Mouse (Mus musculus): ENCODE measurements at regions not wholly inside any gene's neighbourhood (a gene's known extent, or its start where the extent isn't known, plus 50 kb on each side); places are given as distances from the start of the nearest gene placed in this dataset.

GRCm38 (mm10) chr7:113059211-113059966 is 105.6 kb downstream of the Rassf10 start:
- Histone ChIP-seq H3K4me3 (ENCODE audit: insufficient read depth, low read length) (no peak overlapping the region), H3K4me1 (ENCODE audit: control insufficient read depth, insufficient read depth, low read length) (no peaks in the 10 kb centered on the region), H3K27ac (ENCODE audit: insufficient read depth, low read length) (no peak overlapping the region)
- TF ChIP-seq CTCF (IDR thresholded peaks at IDR 0.05; ENCODE audit: extremely low read depth, insufficient read depth, low read length) (no peak), POLR2A (IDR thresholded peaks at IDR 0.05; ENCODE audit: extremely low read depth, insufficient read depth, low read length) (no peak)

DNA sequence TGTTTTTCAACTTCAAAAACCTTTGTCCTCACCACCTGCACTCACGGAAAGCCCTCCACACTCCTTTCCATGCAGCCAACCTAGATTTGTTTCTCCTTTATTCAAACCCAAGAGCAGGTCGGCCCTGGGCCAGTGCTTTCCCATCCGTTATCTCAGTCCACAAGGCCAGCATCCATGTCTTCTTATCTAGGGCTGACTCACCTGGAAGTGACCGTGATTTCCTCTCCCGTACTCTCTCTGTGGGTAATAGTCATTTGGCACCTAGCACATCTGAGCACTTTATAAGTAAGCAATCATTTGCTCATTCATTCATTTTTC is 106.2 kb downstream of the Rassf10 start:
- TF ChIP-seq CTCF (IDR thresholded peaks at IDR 0.05; ENCODE audit: extremely low read depth, insufficient read depth, low read length) (no peak), POLR2A (IDR thresholded peaks at IDR 0.05; ENCODE audit: extremely low read depth, insufficient read depth, low read length) (no peak)
- Histone ChIP-seq H3K27ac (ENCODE audit: insufficient read depth, low read length) (no peak overlapping the region), H3K4me3 (ENCODE audit: insufficient read depth, low read length) (no peak overlapping the region), H3K4me1 (ENCODE audit: control insufficient read depth, insufficient read depth, low read length) (no peaks in the 10 kb centered on the region)

GRCm38 (mm10) chr7:113060991-113061390 is 107.2 kb downstream of the Rassf10 start:
- no peak overlapping the region for H3K27ac ChIP-seq (ENCODE audit: insufficient read depth, low read length)
- TF ChIP-seq CTCF (IDR thresholded peaks at IDR 0.05; ENCODE audit: extremely low read depth, insufficient read depth, low read length) (no peak), POLR2A (IDR thresholded peaks at IDR 0.05; ENCODE audit: extremely low read depth, insufficient read depth, low read length) (no peak)

DNA sequence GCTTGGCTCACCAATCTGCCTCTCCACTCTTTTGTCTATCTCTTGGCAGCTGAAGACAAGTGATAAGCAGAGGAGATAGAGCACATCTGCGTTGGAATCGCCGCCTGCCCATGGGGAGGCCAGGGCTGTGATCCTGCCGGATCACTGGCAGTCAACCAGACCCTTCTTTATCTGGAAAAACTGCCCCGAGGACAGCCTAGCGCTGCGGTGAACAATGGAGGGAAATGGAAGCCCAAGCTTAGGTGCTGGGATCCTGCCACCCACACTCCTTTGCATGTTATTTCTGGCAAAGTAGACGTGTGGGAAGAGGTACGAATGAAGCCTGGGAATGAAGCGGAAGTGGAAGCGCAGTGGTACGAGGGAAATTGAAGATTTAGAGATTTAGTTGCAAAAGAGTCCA is 112.8 kb downstream of the Rassf10 start:
- Histone ChIP-seq H3K27ac (ENCODE audit: insufficient read depth, low read length) (no peak overlapping the region), H3K4me1 (ENCODE audit: control insufficient read depth, insufficient read depth, low read length) (peaks cover 2% of the 10 kb centered on the region; the same call in 1 of the 2 replicates)
- TF ChIP-seq POLR2A (IDR thresholded peaks at IDR 0.05; ENCODE audit: extremely low read depth, insufficient read depth, low read length) (no peak), CTCF (IDR thresholded peaks at IDR 0.05; ENCODE audit: extremely low read depth, insufficient read depth, low read length) (no peak)

More at GRCm38 (mm10) chr7:113060991-113061390, 107.2 kb downstream of the Rassf10 start:
- Histone ChIP-seq H3K4me3 (ENCODE audit: insufficient read depth, low read length) (no peak overlapping the region), H3K4me1 (ENCODE audit: control insufficient read depth, insufficient read depth, low read length) (no peaks in the 10 kb centered on the region)

DNA sequence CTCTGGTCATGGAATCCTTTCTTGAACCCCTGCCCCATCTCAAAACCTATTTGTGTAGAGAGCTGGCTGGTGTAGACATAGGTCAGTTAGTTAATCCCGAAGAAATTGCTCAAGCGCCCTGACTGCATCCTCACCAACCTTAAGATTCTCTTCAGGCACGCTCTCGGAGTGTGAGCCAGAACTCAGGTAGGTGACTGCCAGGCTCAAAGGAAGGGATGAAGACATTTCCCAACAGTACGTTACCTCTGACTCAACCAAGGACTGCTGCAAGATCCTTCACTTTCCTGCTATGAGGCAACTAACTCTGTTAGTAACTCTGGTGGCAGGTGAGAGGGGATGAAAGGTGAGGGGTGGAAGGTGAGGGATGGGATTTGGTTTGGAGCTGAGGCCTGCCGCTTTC is 114.5 kb downstream of the Rassf10 start:
- Histone ChIP-seq H3K27ac (ENCODE audit: insufficient read depth, low read length) (no peak overlapping the region), H3K4me3 (ENCODE audit: insufficient read depth, low read length) (no peak overlapping the region), H3K4me1 (ENCODE audit: control insufficient read depth, insufficient read depth, low read length) (peaks cover 2% of the 10 kb centered on the region; the same call in 1 of the 2 replicates)
- no peak for TF ChIP-seq CTCF (IDR thresholded peaks at IDR 0.05; ENCODE audit: extremely low read depth, insufficient read depth, low read length)
- TF ChIP-seq POLR2A (IDR thresholded peaks at IDR 0.05; ENCODE audit: extremely low read depth, insufficient read depth, low read length): no peak

More for the DNA sequence above, 112.8 kb downstream of the Rassf10 start:
- no peak overlapping the region for H3K4me3 ChIP-seq (ENCODE audit: insufficient read depth, low read length)

GRCm38 (mm10) chr7:113069336-113069924 is 115.7 kb downstream of the Rassf10 start:
- peaks cover 2% of the 10 kb centered on the region; the same call in 1 of the 2 replicates for H3K4me1 ChIP-seq (ENCODE audit: control insufficient read depth, insufficient read depth, low read length)
- H3K4me3 ChIP-seq (ENCODE audit: insufficient read depth, low read length): no peak overlapping the region
- TF ChIP-seq POLR2A (IDR thresholded peaks at IDR 0.05; ENCODE audit: extremely low read depth, insufficient read depth, low read length) (no peak), CTCF (IDR thresholded peaks at IDR 0.05; ENCODE audit: extremely low read depth, insufficient read depth, low read length) (no peak)
- no peak overlapping the region for H3K27ac ChIP-seq (ENCODE audit: insufficient read depth, low read length)

- H3K27ac ChIP-seq (ENCODE audit: insufficient read depth, low read length): no peak overlapping the region
- peaks cover 2% of the 10 kb centered on the region; the same call in 1 of the 2 replicates for H3K4me1 ChIP-seq (ENCODE audit: control insufficient read depth, insufficient read depth, low read length)
- TF ChIP-seq CTCF (IDR thresholded peaks at IDR 0.05; ENCODE audit: extremely low read depth, insufficient read depth, low read length) (no peak), POLR2A (IDR thresholded peaks at IDR 0.05; ENCODE audit: extremely low read depth, insufficient read depth, low read length) (no peak)
- H3K4me3 ChIP-seq (ENCODE audit: insufficient read depth, low read length): no peak overlapping the region
Measured at GRCm38 (mm10) chr7:113071418-113071817, 117.7 kb downstream of the Rassf10 start.

DNA sequence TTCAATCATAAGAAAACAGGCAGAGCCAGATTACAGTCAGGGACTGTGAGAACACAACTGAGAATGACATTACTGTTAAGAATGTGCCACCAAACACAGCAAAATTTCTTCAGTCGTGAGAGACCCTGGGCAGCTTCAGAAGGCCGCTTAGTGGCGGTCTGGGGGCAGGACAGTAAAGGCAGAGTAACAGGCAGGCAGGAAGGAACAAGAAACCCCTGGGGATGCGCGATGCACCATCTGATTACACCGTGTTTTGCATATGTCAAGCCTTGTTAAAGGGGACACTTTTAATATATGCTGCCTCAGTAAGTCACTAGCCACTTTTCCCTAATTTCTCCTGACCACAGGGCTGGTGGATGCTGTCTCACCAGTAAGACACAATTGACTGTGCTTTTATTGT is 120.0 kb downstream of the Rassf10 start:
- Histone ChIP-seq H3K4me1 (ENCODE audit: control insufficient read depth, insufficient read depth, low read length) (peaks cover 2% of the 10 kb centered on the region; the same call in 1 of the 2 replicates), H3K27ac (ENCODE audit: insufficient read depth, low read length) (no peak overlapping the region), H3K4me3 (ENCODE audit: insufficient read depth, low read length) (no peak overlapping the region)
- TF ChIP-seq CTCF (IDR thresholded peaks at IDR 0.05; ENCODE audit: extremely low read depth, insufficient read depth, low read length) (no peak), POLR2A (IDR thresholded peaks at IDR 0.05; ENCODE audit: extremely low read depth, insufficient read depth, low read length) (no peak)

- H3K4me1 ChIP-seq (ENCODE audit: control insufficient read depth, insufficient read depth, low read length): no peaks in the 10 kb centered on the region
- H3K4me3 ChIP-seq (ENCODE audit: insufficient read depth, low read length): no peak overlapping the region
- H3K27ac ChIP-seq (ENCODE audit: insufficient read depth, low read length): no peak overlapping the region
- TF ChIP-seq CTCF (IDR thresholded peaks at IDR 0.05; ENCODE audit: extremely low read depth, insufficient read depth, low read length) (no peak), POLR2A (IDR thresholded peaks at IDR 0.05; ENCODE audit: extremely low read depth, insufficient read depth, low read length) (no peak)
Measured at GRCm38 (mm10) chr7:113075371-113075770, 121.6 kb downstream of the Rassf10 start.

DNA sequence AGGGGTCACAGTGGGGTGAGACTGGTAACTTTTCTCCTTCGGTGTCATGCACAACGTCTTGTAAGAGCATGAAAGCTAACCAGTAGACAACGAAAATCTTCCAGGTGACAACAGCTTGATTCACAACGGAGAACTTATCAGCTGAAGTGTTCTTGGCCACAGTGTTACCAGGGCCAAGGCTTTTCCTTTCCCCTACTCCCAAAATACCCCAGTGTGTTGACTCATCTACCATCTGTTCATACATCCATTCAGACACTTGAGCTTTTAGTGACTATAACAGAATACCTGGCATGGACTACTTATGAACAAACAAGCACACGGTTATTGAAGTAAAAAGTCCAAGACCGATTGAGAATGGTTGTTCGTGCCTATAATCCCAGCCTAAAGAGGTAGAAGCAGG is 122.5 kb downstream of the Rassf10 start:
- no peaks in the 10 kb centered on the region for H3K4me1 ChIP-seq (ENCODE audit: control insufficient read depth, insufficient read depth, low read length)
- TF ChIP-seq CTCF (IDR thresholded peaks at IDR 0.05; ENCODE audit: extremely low read depth, insufficient read depth, low read length) (no peak), POLR2A (IDR thresholded peaks at IDR 0.05; ENCODE audit: extremely low read depth, insufficient read depth, low read length) (no peak)
- no peak overlapping the region for H3K27ac ChIP-seq (ENCODE audit: insufficient read depth, low read length)
- no peak overlapping the region for H3K4me3 ChIP-seq (ENCODE audit: insufficient read depth, low read length)
